Mouse (Mus musculus): Measurements from ENCODE around the gene F5. TPM values are rescaled to one million over a fixed set of nuclear protein-coding genes. Genes with fewer than 3 reads are reported as not detected.

Gene F5
- polyA plus RNA-seq (2015; fragmentation: Nextera tagmentation; extraction: Ambion mirVana), result 1.5 and 1.6 TPM in 2 replicates

DNA sequence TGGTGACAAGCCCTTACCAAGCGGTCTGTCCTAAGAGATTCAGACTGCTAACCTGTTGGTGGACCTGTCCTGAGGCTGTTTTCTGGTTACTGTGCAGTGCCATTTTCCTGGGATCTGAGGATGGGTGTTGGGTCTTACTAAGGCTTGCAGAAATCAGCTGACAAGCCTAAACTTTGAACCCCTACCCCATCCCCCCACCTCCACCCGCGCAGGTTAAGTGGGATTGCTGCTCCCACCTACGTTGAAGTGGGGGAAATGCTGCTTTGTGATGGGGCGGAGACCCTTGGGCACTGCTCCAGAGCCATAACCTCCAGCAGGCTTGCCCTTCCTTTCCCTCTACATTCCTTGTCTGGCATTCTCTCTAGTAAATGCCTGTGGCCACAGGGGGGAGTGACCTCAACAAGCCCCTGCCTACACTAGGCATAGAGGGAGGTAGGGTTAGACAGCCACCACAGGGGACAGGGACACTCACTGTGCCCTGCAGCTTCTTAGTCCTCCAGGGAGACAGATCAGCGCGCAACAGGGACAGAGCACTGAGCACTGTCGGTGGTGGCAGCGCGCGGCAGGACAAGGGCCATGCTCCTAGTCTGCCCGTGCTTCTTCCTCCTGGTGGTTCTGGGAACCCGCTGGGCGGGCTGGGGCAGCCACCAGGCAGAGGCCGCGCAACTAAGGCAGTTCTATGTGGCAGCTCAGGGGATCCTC lies at the start of gene F5:
Gene F5, plus strand, starts transcription at position 452 of the 702 bp plus-strand sequence.
- H3K4me2 ChIP-seq (replicated peaks; ENCODE audit: low read depth), result peak within 1 kb of the TSS; percentile 27; the same call in 1 of the 2 replicates
- TF ChIP-seq CTCF (IDR thresholded peaks at IDR 0.05; ENCODE audit: low read depth) (peak; percentile 36), EP300 (optimal IDR thresholded peaks at IDR 0.05) (no peak)
- no peaks in the 10 kb centered on the region for H3K9me3 ChIP-seq (ENCODE audit: control insufficient read depth, low read length)
- DNase-seq (ENCODE audit: low spot score), result peak; percentile 42
- no peaks in the 10 kb centered on the region for H3K27me3 ChIP-seq (ENCODE audit: control insufficient read depth, insufficient read depth, low read length)
- no peaks in the 10 kb centered on the region for H3K36me3 ChIP-seq (ENCODE audit: control insufficient read depth, insufficient read depth, low read length)
- H3K9ac ChIP-seq (ENCODE audit: low read length), result no peak within 1 kb of the TSS
- H3K4me3 ChIP-seq (ENCODE audit: low read depth, low read length), result no peak within 1 kb of the TSS
- 0 out of 2 replicates have a peak, but pooled peaks cover 2% of the 10 kb centered on the region for H3K4me1 ChIP-seq (replicated peaks; ENCODE audit: control insufficient read depth, insufficient read depth)
- WGBS, result 22% methylated on average over 15 of the region's 16 CpGs
- no peak within 1 kb of the TSS for H3K27ac ChIP-seq (replicated peaks)
- peak; percentile 49; the same call in 1 of the 2 replicates for ATAC-seq (ENCODE audit: low FRiP score, low TSS enrichment)

DNA sequence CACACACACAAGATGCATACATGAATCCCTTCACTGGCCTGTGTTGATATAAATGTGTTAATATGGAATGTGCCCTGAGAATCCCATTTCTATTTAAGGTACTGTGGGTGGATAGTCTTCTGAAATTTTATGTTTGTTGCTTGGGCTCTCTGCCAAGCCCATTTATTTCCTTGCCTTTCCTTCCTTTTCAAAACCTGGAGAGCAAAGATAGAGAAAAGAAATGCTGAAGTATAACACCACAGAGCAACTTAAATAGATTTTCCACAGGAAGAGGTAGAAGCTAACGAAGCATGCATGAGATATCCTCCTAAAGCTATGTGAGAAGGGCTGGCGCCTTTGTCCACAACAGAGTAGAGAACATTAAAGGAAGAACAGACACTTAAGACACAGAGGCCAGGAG lies 41.9 kb upstream of the F5 start:
- ATAC-seq (ENCODE audit: low FRiP score, low TSS enrichment) (no peak), DNase-seq (ENCODE audit: low spot score) (no peak)
- no peaks in the 10 kb centered on the region for H3K27me3 ChIP-seq (ENCODE audit: control insufficient read depth, insufficient read depth, low read length)
- no peaks in the 10 kb centered on the region for H3K4me1 ChIP-seq (replicated peaks; ENCODE audit: control insufficient read depth, insufficient read depth)
- TF ChIP-seq EP300 (optimal IDR thresholded peaks at IDR 0.05), result no peak
- TF ChIP-seq CTCF (IDR thresholded peaks at IDR 0.05; ENCODE audit: low read depth), result no peak
- WGBS, result 61% methylated on average over 2 of the region's 2 CpGs
- H3K4me3 ChIP-seq (ENCODE audit: low read depth, low read length), result no peak overlapping the region
- no peaks in the 10 kb centered on the region for H3K36me3 ChIP-seq (ENCODE audit: control insufficient read depth, insufficient read depth, low read length)
- H3K9me3 ChIP-seq (ENCODE audit: control insufficient read depth, low read length), result no peaks in the 10 kb centered on the region
- no peak overlapping the region for H3K9ac ChIP-seq (ENCODE audit: low read length)
- no peak overlapping the region for H3K4me2 ChIP-seq (replicated peaks; ENCODE audit: low read depth)
- H3K27ac ChIP-seq (replicated peaks), result no peak overlapping the region

DNA sequence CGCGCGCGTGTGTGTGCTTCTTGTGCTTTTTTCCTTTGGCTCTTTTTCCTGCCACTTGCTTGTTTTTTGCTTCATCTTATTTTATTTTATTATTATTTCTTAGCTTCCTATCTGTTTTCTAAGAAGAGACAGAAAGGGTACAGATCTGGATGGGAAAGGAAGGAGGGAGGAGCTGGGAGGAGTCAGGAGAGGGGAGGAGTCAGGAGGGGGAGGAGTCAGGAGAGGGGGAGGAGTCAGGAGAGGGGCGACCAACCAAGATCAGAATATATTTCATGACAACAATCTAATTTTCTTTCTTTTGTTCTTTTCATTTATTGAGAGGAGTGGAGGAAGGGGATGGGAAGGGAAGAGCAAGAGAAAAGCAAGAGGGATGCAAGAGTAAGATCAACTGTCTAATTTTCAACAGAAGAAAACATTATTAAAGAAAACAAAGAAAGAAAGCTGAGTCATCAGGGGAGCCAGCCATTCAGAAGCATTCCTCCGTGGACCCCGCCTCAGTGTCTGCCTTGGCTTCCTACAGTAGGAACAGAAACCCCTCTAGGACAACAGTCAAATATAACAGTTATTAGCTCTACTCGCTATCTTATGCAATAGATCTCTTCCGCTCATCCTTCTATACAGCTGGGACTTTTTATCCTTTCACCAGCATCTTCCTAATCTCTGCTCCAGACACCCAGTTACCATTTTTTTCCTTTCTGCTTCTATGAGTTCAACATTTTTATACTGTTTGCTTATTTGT lies 40.9 kb upstream of the F5 start:
- H3K4me1 ChIP-seq (replicated peaks; ENCODE audit: control insufficient read depth, insufficient read depth), result no peaks in the 10 kb centered on the region
- DNase-seq (ENCODE audit: low spot score), result no peak
- H3K4me2 ChIP-seq (replicated peaks; ENCODE audit: low read depth), result no peak overlapping the region
- H3K27me3 ChIP-seq (ENCODE audit: control insufficient read depth, insufficient read depth, low read length), result no peaks in the 10 kb centered on the region
- H3K9me3 ChIP-seq (ENCODE audit: control insufficient read depth, low read length), result no peaks in the 10 kb centered on the region
- no peak overlapping the region for H3K27ac ChIP-seq (replicated peaks)
- TF ChIP-seq EP300 (optimal IDR thresholded peaks at IDR 0.05) (no peak), CTCF (IDR thresholded peaks at IDR 0.05; ENCODE audit: low read depth) (no peak)
- ATAC-seq (ENCODE audit: low FRiP score, low TSS enrichment), result no peak
- no peak overlapping the region for H3K4me3 ChIP-seq (ENCODE audit: low read depth, low read length)
- 95% methylated on average over 9 of the region's 9 CpGs for WGBS
- no peak overlapping the region for H3K9ac ChIP-seq (ENCODE audit: low read length)
- H3K36me3 ChIP-seq (ENCODE audit: control insufficient read depth, insufficient read depth, low read length), result no peaks in the 10 kb centered on the region

DNA sequence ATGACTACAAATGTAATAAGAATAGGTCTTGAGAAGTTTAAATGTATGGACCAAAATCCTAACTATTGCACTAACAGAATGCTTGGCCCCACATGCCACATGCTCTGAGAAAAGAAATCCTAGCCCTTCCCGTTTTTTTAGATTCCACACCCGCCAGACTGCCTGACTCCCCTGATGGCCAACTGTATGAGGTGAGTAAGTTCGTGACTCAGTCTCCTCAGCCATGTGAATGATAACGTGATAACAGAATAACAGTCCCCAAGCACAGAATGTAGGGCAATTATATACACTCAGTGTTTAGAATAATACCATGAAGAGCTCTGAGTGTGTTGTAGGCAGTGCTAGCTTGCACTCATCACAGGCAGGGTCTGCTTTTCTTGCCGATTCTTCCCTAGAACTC lies 37.4 kb upstream of the F5 start:
- Histone ChIP-seq H3K27me3 (ENCODE audit: control insufficient read depth, insufficient read depth, low read length) (no peaks in the 10 kb centered on the region), H3K9ac (ENCODE audit: low read length) (no peak overlapping the region), H3K36me3 (ENCODE audit: control insufficient read depth, insufficient read depth, low read length) (no peaks in the 10 kb centered on the region), H3K9me3 (ENCODE audit: control insufficient read depth, low read length) (no peaks in the 10 kb centered on the region), H3K4me2 (replicated peaks; ENCODE audit: low read depth) (no peak overlapping the region), H3K4me1 (replicated peaks; ENCODE audit: control insufficient read depth, insufficient read depth) (no peaks in the 10 kb centered on the region), H3K27ac (replicated peaks) (no peak overlapping the region), H3K4me3 (ENCODE audit: low read depth, low read length) (no peak overlapping the region)
- DNase-seq (ENCODE audit: low spot score) (no peak), ATAC-seq (ENCODE audit: low FRiP score, low TSS enrichment) (no peak)
- WGBS, result 76% methylated on average over 5 of the region's 5 CpGs
- TF ChIP-seq CTCF (IDR thresholded peaks at IDR 0.05; ENCODE audit: low read depth) (no peak), EP300 (optimal IDR thresholded peaks at IDR 0.05) (no peak)

DNA sequence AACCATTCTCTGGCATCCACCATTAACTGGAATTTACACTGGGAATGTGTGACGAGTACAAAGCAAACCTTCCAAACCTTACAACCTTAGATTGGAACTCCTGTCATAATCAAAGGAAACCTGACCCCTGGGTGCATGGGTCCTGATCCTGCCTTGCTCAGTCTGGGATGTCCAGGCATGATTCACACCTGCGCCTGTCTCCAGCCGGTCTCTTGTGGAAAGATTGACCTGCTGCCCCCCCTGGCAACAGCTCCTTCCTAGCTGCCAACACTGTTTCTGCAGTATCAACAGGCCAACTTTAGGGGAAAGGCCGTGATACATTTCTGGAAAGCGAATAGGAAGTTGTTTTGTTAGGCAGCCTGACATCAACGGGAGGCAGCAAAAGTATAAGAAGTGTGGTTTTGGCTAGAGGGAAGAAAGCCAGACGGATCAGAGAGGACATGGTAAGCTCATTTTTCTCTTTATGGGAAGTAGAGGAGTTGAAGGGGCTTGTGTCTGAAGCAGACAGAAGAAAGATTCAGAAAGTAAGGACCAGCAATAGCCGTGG lies 36.6 kb upstream of the F5 start, which contains the start of gene Selp:
Gene Selp, plus strand, starts transcription at position 318 of the 547 bp plus-strand sequence.
- H3K9ac ChIP-seq (ENCODE audit: low read length), result no peak within 1 kb of the TSS
- no peaks in the 10 kb centered on the region for H3K9me3 ChIP-seq (ENCODE audit: control insufficient read depth, low read length)
- H3K4me3 ChIP-seq (ENCODE audit: low read depth, low read length), result no peak within 1 kb of the TSS
- H3K36me3 ChIP-seq (ENCODE audit: control insufficient read depth, insufficient read depth, low read length), result no peaks in the 10 kb centered on the region
- no peak within 1 kb of the TSS for H3K27ac ChIP-seq (replicated peaks)
- ATAC-seq (ENCODE audit: low FRiP score, low TSS enrichment) (no peak), DNase-seq (ENCODE audit: low spot score) (no peak)
- no peak for TF ChIP-seq EP300 (optimal IDR thresholded peaks at IDR 0.05)
- TF ChIP-seq CTCF (IDR thresholded peaks at IDR 0.05; ENCODE audit: low read depth), result no peak
- WGBS, result 52% methylated on average over 8 of the region's 8 CpGs
- no peaks in the 10 kb centered on the region for H3K4me1 ChIP-seq (replicated peaks; ENCODE audit: control insufficient read depth, insufficient read depth)
- H3K27me3 ChIP-seq (ENCODE audit: control insufficient read depth, insufficient read depth, low read length), result no peaks in the 10 kb centered on the region
- H3K4me2 ChIP-seq (replicated peaks; ENCODE audit: low read depth), result no peak within 1 kb of the TSS
